Mouse (Mus musculus): ENCODE data around the gene Tubb2b.

DNA sequence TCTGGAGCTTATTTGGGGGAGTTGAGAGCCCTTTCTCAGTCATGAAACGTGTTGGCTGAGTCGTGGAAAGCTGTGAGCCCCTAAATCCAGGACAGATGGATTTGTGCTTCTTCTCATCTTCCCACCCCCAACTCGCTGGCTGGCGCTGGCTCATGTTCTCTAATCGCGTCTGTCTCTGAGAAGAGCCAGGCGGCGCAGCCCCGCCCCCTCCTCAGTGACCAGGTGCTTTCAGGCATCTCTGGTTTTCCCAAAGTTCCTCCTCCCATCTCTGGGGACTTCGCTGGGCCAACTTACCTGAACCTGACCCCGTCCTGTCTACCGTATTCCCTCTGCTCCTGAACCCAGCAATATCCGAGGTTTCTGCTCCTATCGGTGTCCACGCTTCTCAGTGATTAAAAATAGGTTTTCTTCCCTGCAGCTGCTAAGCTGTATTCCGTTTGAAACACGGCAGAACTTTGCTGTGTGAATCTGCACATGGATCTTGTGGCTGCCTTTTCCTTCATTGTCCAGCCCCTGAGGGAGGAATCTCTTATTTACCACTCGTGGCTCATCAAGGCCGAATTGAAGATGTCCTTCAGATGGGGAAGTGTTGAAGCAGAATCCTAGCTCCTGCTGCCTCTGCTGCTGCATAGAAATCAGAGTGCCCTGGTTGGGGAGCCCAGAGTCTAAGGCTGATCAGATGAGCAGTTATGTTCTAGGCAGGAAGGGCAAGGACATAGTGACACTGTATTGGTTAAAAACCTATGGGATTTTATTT is 20.2 kb upstream of the Tubb2b start:
- no peak for TF ChIP-seq MYOG (IDR thresholded peaks at IDR 0.05; ENCODE audit: control insufficient read depth in 1 of 3, insufficient read depth in 1 of 3, insufficient read length in 2 of 3, low read depth in 2 of 3)
- no peak for TF ChIP-seq POLR2A (IDR thresholded peaks at IDR 0.05; ENCODE audit: insufficient read length, low read depth)

Data from myocyte (in vitro differentiated cells).